Mouse (Mus musculus) brown adipose tissue, adult 24 weeks (tissue): ENCODE data around the gene Hsh2d. TPM values are rescaled to one million over a fixed set of nuclear protein-coding genes. Genes with fewer than 3 reads are reported as not detected.

ENCODE experiments used
- H3K27ac ChIP-seq: fragments of 200-500 bp; replicated peaks from 2 replicates; pipeline ENCODE4 v1.5.1; 2012; ENCODE audit warnings: low read depth, mild to moderate bottlenecking, low read length
- H3K4me1 ChIP-seq: fragments of 200-500 bp; 2 replicates; pipeline ENCODE4 v1.6.1; 2012; ENCODE audit warnings: low read length, mixed read lengths; ENCODE audit not compliant: control insufficient read depth, insufficient read depth, insufficient read length
- H3K4me3 ChIP-seq: fragments of 200-500 bp; 2 replicates; pipeline ENCODE4 v1.5.1; 2012; ENCODE audit warnings: low read depth, mild to moderate bottlenecking, low read length, moderate library complexity; ENCODE audit not compliant: insufficient read depth
- polyA plus RNA-seq: library from polyadenylated mRNA; stranded (reverse); fragments of >200 nt; gene quantifications from 2 replicates; pipeline ENCODE4 v1.2.4, GENCODE M21; 2012; ENCODE audit not compliant: missing spikeins, insufficient read depth, insufficient read length

The Hsh2d gene
- not detected in 2 replicates for polyA plus RNA-seq

DNA sequence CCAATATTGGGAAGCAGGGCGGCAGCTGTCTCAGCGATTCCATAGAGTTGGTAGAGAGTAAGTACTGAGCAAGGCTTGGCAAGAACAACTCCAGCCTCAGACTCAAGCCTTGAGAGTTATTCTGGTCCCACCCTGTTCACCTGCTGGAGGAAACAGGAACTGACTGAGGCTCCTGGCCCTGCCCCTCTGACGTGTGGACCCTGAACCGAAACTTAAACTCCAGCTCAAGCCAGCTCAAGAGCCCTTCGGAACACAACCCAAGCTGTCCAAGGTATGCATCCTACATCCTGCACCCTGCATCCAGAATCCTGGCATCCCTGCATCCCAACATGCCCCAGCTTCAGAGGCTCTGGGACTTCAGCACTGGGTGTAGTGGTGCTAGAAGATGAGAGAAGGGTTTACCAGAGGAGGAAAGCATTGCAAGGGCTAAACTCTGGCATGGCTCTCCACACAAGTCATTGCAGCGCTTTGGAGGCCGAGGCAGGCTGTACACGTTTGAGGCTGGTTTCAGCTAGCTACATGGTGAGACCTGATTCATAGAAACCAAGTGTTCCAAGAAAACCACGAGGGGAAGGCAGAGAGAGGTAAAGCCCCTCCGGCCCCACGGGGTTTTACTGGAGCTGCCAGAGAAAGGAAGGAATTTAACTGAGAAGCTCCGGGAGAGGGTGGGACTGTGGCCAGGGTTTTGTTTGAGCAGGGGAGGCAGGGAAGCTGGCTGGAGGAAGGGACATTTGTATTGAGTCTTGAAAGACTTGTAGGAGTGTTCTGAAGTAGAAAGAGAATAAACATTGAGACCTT is at the start of gene Hsh2d:
Gene Hsh2d, plus strand, starts transcription at position 222 of the 798 bp plus-strand sequence.
- Histone ChIP-seq H3K4me1 (no peaks in the 10 kb centered on the region), H3K27ac (no peak within 1 kb of the TSS), H3K4me3 (no peak within 1 kb of the TSS)

DNA sequence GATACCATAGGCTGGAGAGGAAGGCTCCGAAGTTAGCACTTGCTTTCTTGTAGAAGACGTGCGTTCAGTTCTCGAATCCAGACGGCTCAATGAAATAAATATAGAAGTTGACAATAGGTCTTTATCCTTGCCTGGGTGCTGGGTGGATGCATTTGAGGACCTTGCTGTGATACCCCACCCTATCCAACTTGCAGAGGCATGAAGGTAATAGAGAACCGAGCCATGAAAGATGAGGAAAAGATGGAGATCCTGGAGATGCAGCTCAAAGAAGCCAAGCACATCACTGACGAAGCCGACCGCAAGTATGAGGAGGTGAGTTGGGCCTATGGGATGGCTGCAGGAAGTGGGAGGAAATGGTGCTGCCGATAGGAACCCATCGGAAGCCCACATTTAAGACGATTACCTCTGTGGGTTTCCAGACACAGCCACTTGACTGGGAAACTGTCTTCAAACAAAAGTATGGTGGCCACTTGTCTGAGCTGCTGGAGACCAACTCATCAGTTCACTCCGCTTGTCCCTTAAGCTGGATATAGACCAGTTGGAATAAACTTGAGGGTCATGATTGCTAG is 46.1 kb upstream of the Hsh2d start:
- Histone ChIP-seq H3K4me1 (peaks cover 7% of the 10 kb centered on the region; the same call in 1 of the 2 replicates), H3K27ac (no peak overlapping the region), H3K4me3 (no peak overlapping the region)

DNA sequence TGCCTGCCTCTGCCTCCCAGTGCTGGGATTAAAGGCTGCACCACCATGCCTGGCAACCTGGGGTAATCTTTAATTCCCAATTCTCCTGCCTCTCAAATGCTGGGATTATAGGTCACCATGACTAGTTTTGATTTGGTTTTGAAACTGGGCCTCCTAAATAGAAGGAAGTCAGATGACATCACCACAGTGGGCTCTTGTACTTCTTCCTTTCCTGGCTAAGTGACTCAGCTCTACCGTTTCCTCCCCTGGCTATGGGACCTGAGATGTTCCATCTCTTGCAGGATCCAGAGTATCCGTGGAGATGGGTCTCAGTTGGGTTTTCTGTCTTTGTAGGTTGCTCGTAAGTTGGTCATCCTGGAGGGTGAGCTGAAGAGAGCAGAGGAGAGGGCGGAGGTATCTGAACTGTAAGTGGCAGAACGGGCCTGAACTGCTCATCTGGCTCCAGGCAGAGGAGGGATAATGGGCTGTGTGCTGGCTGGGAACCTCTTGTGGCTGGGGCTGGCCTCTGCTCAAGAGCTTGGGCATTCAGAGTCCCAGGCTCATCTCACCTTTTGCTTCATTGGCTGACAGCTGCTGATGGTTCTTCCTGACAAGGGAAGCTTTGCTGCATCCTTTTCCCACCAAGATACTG is 45.0 kb upstream of the Hsh2d start:
- Histone ChIP-seq H3K4me1 (peaks cover 7% of the 10 kb centered on the region; the same call in 1 of the 2 replicates), H3K27ac (peak overlapping the region; percentile 15), H3K4me3 (no peak overlapping the region)

DNA sequence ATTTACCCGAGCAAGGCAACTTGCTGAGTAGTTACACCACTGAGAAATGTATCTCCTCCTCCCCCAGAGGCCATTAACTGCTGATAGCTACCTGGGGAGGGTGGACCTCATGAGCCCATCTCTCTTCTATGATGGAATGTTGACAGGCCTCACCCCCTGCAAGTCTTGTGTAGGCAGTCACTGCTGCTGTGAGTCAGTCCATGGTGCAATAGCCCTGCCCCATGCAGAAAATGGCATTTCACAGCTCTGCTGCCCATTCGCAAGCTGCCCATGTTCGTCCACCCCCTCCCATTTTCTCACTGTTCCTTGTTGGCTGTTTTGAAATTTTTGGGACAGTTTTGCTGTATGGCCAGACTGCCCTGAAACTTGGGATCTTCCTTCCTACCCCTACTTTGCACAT is 43.9 kb upstream of the Hsh2d start:
- H3K27ac ChIP-seq: no peak overlapping the region
- H3K4me1 ChIP-seq: peaks cover 7% of the 10 kb centered on the region; the same call in 1 of the 2 replicates
- no peak overlapping the region for H3K4me3 ChIP-seq

DNA sequence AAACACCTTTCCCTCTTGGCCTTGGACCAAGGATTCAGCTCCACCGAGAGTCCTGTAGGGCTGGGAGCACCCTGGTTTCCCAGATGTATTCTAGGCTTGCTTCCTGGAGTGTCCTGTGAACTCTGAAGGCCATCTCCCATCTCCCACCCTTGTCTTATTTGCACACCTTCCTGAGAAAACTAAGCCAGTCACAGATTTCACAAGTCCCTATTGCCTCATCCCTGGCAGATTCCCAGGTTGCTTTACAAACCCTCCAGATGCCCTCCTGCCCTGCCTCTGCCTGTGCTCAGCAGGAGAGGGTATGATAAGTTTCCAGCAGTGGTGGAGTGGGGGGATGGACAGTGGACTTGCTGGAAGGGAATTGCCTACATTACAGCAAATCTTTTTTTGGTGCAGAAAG is 43.4 kb upstream of the Hsh2d start:
- peaks cover 7% of the 10 kb centered on the region; the same call in 1 of the 2 replicates for H3K4me1 ChIP-seq
- H3K4me3 ChIP-seq: no peak overlapping the region
- H3K27ac ChIP-seq: no peak overlapping the region

DNA sequence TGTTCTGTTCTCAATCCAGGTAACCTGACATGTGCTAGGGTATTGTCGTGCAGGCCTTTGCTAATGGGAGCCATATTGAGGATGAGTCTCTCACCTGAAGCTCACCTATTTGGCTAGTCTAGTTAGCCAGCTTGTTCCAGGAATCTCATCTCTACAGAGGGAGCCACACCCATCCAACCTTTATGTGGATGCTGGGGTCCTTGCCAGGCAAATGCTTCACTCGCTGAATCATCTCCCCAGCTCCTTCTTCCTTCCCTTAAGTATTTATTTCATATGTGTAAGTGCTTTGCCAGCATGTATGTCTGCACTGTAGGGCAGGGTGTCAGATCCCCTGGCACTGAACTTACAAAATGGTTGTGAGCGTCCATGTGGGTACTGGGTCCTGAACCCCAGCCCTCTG is 42.9 kb upstream of the Hsh2d start:
- Histone ChIP-seq H3K27ac (0 out of 2 replicates have a peak overlapping the region, but pooled peaks have one; percentile 59), H3K4me3 (no peak overlapping the region), H3K4me1 (peaks cover 7% of the 10 kb centered on the region; the same call in 1 of the 2 replicates)

- Histone ChIP-seq H3K27ac (peak overlapping the region; percentile 76), H3K4me1 (peaks cover 7% of the 10 kb centered on the region; the same call in 1 of the 2 replicates), H3K4me3 (no peak overlapping the region)
These were observed 42.2 kb upstream of the Hsh2d start for GRCm38 (mm10) chr8:72147266-72147665.

GRCm38 (mm10) chr8:72149056-72149455 is 40.4 kb upstream of the Hsh2d start:
- Histone ChIP-seq H3K4me3 (no peak overlapping the region), H3K27ac (no peak overlapping the region)

DNA sequence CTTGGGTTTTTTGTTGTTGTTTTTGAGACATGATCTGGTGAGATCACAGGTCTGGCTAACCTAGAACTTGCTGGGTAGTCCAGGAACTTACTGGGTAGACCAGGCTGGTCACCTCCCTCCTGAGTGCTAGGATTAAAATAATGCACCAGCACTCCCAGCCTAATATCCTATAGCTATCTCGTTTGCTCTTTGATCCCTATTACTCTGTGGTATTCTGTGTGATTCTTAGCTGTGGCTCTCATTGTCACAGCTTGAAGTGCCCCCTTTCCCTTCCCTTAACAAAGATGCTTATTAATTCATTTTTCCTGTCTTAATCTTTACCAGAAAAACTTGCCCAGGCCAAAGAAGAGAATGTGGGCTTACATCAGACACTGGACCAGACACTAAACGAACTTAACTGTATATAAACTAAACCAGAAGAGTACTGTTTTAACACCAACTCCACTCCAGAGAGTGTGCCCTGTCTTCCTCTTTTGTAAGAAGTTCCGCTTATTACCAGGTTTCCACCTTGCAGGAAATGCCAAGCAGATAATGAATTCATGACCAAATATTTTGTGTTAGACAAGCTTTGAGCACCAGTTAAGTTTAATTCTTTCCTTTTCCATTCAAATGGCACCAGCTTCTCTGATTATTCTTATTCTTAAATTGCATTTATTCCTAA is 37.9 kb upstream of the Hsh2d start:
- 0 out of 2 replicates have a peak overlapping the region, but pooled peaks have one; percentile 13 for H3K27ac ChIP-seq
- H3K4me1 ChIP-seq: peaks cover under 1% of the 10 kb centered on the region; the same call in 1 of the 2 replicates
- no peak overlapping the region for H3K4me3 ChIP-seq

More at GRCm38 (mm10) chr8:72149056-72149455, 40.4 kb upstream of the Hsh2d start:
- peaks cover 7% of the 10 kb centered on the region; the same call in 1 of the 2 replicates for H3K4me1 ChIP-seq

- Histone ChIP-seq H3K4me3 (no peak overlapping the region), H3K27ac (no peak overlapping the region), H3K4me1 (no peaks in the 10 kb centered on the region; the same call in 1 of the 2 replicates)
These were observed 36.1 kb upstream of the Hsh2d start for GRCm38 (mm10) chr8:72153382-72153781.

- H3K27ac ChIP-seq: no peak overlapping the region
These were observed 31.3 kb upstream of the Hsh2d start for GRCm38 (mm10) chr8:72158096-72158495.

GRCm38 (mm10) chr8:72158726-72159125 is 30.7 kb upstream of the Hsh2d start:
- Histone ChIP-seq H3K4me3 (no peak overlapping the region), H3K4me1 (peaks cover 7% of the 10 kb centered on the region), H3K27ac (no peak overlapping the region)

More at GRCm38 (mm10) chr8:72158096-72158495, 31.3 kb upstream of the Hsh2d start:
- peaks cover 7% of the 10 kb centered on the region for H3K4me1 ChIP-seq
- H3K4me3 ChIP-seq: no peak overlapping the region

- Histone ChIP-seq H3K4me1 (peaks cover 7% of the 10 kb centered on the region), H3K4me3 (no peak overlapping the region; the same call in 1 of the 2 replicates), H3K27ac (no peak overlapping the region)
These were observed 29.4 kb upstream of the Hsh2d start for GRCm38 (mm10) chr8:72160007-72160406.

DNA sequence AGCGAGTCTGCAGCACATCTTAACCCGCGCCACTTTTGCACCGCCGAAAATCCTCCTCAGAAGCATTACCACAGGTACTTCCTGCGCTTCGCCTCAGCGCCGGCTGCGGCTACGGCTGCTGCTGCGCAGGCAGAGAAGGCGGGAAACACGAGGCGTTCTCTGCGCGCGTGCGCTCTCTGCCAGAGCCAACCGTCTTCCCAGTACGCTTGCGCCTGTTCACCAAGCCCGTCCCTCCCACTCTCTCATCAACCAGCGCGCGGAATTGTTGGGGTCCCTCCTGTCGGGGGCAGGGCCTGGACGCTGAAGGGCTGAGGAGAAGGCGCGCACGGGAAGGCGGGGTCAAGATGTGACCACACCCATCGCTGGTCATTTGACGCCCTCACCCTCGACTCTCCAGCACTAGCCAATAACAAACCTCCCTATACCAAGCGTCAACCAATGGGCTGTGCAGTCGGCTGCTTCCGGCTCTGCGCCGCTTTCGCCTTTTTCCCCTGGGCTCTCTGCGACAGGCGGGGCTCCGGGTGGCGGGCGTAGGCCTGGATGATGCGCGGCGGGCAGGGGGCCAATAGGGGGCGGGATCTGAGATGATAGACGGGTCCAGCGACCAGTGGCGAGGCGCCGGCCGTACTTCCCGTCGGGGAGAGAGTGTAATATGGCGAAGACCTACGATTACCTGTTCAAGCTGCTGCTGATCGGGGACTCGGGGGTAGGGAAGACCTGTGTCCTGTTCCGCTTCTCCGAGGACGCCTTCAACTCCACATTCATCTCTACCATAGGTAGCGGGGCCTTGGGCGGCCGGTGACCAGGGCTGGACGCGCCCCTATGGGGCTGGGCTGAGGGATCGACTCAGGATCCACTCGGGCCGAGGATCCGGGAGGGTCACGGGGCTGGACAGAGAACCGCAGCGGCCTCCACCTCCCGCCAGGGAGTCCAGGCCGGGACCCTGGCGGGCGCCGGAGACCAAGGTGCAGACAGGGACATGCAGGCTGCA is 28.4 kb upstream of the Hsh2d start, which contains the start of gene Rab8a:
Gene Rab8a, plus strand, starts transcription at position 494 of the 991 bp plus-strand sequence.
- H3K4me1 ChIP-seq: peaks cover 7% of the 10 kb centered on the region
- H3K27ac ChIP-seq: peak within 1 kb of the TSS; percentile 78
- peak within 1 kb of the TSS; percentile 85 for H3K4me3 ChIP-seq
